Mouse (Mus musculus) CH12F3 (cell line): ENCODE results near the gene Fam71f2.

ENCODE experiments used
- in situ Hi-C: fragments of 300-500 bp; cut with MboI; formaldehyde crosslinking; loops from 2 replicates; pipeline ENCODE4 v1.14.3; 2020; ENCODE audit warnings: low sequenced_read_pairs

Gene Fam71f2

GRCm38 (mm10) chr6:29279293-29279692 lies at the start of gene Fam71f2:
Fam71f2 (plus strand) TSS chr6:29279593.
- in situ Hi-C loops = loop anchor here (10.0 kb wide), 2 partner anchors 74 to 114 kb away; partner anchors contain the start of gene Rbm28

- in situ Hi-C loops = no loop called here
Observed at GRCm38 (mm10) chr6:29230386-29230785, 49.0 kb upstream of the Fam71f2 start.

GRCm38 (mm10) chr6:29231799-29232198 lies 47.6 kb upstream of the Fam71f2 start:
- in situ Hi-C loops = no loop called here

- in situ Hi-C loops = no loop called here
Observed at GRCm38 (mm10) chr6:29232321-29232720, 47.1 kb upstream of the Fam71f2 start.

GRCm38 (mm10) chr6:29233710-29234109 lies 45.7 kb upstream of the Fam71f2 start:
- in situ Hi-C loops = no loop called here

- in situ Hi-C loops = no loop called here
Observed at GRCm38 (mm10) chr6:29234272-29234671, 45.1 kb upstream of the Fam71f2 start.

GRCm38 (mm10) chr6:29240806-29241205 lies 38.6 kb upstream of the Fam71f2 start:
- in situ Hi-C loops = loop anchor here (5.0 kb wide), 1 partner anchor 34 kb away; no protein-coding TSS in a partner anchor

- in situ Hi-C loops = loop anchor here (5.0 kb wide), 1 partner anchor 34 kb away; no protein-coding TSS in a partner anchor
Observed at GRCm38 (mm10) chr6:29241697-29242096, 37.7 kb upstream of the Fam71f2 start.

- in situ Hi-C loops = loop anchor here (5.0 kb wide), 1 partner anchor 35 kb away; no protein-coding TSS in a partner anchor
Observed at GRCm38 (mm10) chr6:29242265-29242664, 37.1 kb upstream of the Fam71f2 start.

- in situ Hi-C loops = no loop called here
Observed at GRCm38 (mm10) chr6:29245272-29246120, 33.9 kb upstream of the Fam71f2 start.

GRCm38 (mm10) chr6:29246183-29246582 lies 33.2 kb upstream of the Fam71f2 start:
- in situ Hi-C loops = no loop called here

GRCm38 (mm10) chr6:29246585-29246984 lies 32.8 kb upstream of the Fam71f2 start:
- in situ Hi-C loops = no loop called here

GRCm38 (mm10) chr6:29247072-29247471 lies 32.3 kb upstream of the Fam71f2 start:
- in situ Hi-C loops = no loop called here

GRCm38 (mm10) chr6:29259418-29259817 lies 20.0 kb upstream of the Fam71f2 start:
- in situ Hi-C loops = no loop called here

GRCm38 (mm10) chr6:29261831-29262230 lies 17.6 kb upstream of the Fam71f2 start:
- in situ Hi-C loops = no loop called here

GRCm38 (mm10) chr6:29263650-29264455 lies 15.5 kb upstream of the Fam71f2 start:
- in situ Hi-C loops = no loop called here

GRCm38 (mm10) chr6:29264456-29264781 lies 15.0 kb upstream of the Fam71f2 start:
- in situ Hi-C loops = no loop called here

GRCm38 (mm10) chr6:29266936-29267335 lies 12.5 kb upstream of the Fam71f2 start:
- in situ Hi-C loops = no loop called here

- in situ Hi-C loops = no loop called here
Observed at GRCm38 (mm10) chr6:29269006-29269668, 10.3 kb upstream of the Fam71f2 start.

- in situ Hi-C loops = loop anchor here (10.0 kb wide), 2 partner anchors 66 to 106 kb away; partner anchors contain the start of gene Rbm28
Observed at GRCm38 (mm10) chr6:29270961-29271360, 8.4 kb upstream of the Fam71f2 start.
